Comparison of ENCODE assay signal across 8 mouse cellular contexts in genomic region chr5:31153516-31154151, GRCm38 (mm10). TPM values are rescaled to one million over a fixed set of nuclear protein-coding genes. Genes with fewer than 3 reads are reported as not detected.
DNase-seq lines count a peak whose midpoint lies in the region; ATAC-seq and TF ChIP-seq lines count a peak whose summit lies in the region.

No protein-coding gene starts in this region.

- no peak for ATAC-seq in embryonic facial prominence, embryonic 12.5 days (ENCODE audit: insufficient number of reproducible peaks, insufficient read depth, low FRiP score, low TSS enrichment)
- no peak; the same call in 1 of the 2 replicates for ATAC-seq in heart, embryonic 13.5 days (ENCODE audit: extremely low read depth, insufficient number of reproducible peaks, low FRiP score, low TSS enrichment)
- no peak for ATAC-seq in limb, embryonic 14.5 days (ENCODE audit: low FRiP score, low read depth)
- peak; percentile 30; the same call in 1 of the 2 replicates for ATAC-seq in neural tube, embryonic 13.5 days (ENCODE audit: low read depth)

- no peak for TF ChIP-seq POLR2A in limb, embryonic 14.5 days (IDR thresholded peaks at IDR 0.05; ENCODE audit: borderline replicate concordance, extremely low read depth, insufficient read depth, insufficient read length)

- no peaks in the 10 kb centered on the region for H3K9me3 ChIP-seq in embryonic facial prominence, embryonic 12.5 days
- H3K9me3 ChIP-seq in heart, embryonic 13.5 days: no peaks in the 10 kb centered on the region
- H3K9me3 ChIP-seq in limb, embryonic 14.5 days (ENCODE audit: control insufficient read depth, low read length): no peaks in the 10 kb centered on the region
- no peaks in the 10 kb centered on the region for H3K9me3 ChIP-seq in neural tube, embryonic 13.5 days

- 38% methylated on average over 6 of the region's 6 CpGs for WGBS in embryonic facial prominence, embryonic 12.5 days
- 27% methylated on average over 6 of the region's 6 CpGs for WGBS in heart, embryonic 13.5 days
- WGBS in limb, embryonic 14.5 days: 46% methylated on average over 6 of the region's 6 CpGs
- WGBS in neural tube, embryonic 13.5 days: 36% methylated on average over 6 of the region's 6 CpGs

- H3K9ac ChIP-seq in embryonic facial prominence, embryonic 12.5 days: peak overlapping the region; percentile 59
- H3K9ac ChIP-seq in heart, embryonic 13.5 days: peak overlapping the region; percentile 85
- peak overlapping the region; percentile 53 for H3K9ac ChIP-seq in limb, embryonic 14.5 days (ENCODE audit: low read depth, low read length, severe bottlenecking)
- peak overlapping the region; percentile 83 for H3K9ac ChIP-seq in neural tube, embryonic 13.5 days

- H3K27ac ChIP-seq in embryonic facial prominence, embryonic 12.5 days: peak overlapping the region; percentile 79; the same call in 1 of the 2 replicates
- H3K27ac ChIP-seq in heart, embryonic 13.5 days (replicated peaks): peak overlapping the region; percentile 70
- no peak overlapping the region for H3K27ac ChIP-seq in limb, embryonic 14.5 days (replicated peaks; ENCODE audit: low read depth, low read length)
- peak overlapping the region; percentile 75; the same call in 1 of the 2 replicates for H3K27ac ChIP-seq in neural tube, embryonic 13.5 days (replicated peaks)

- no peaks in the 10 kb centered on the region for H3K27me3 ChIP-seq in embryonic facial prominence, embryonic 12.5 days
- no peaks in the 10 kb centered on the region for H3K27me3 ChIP-seq in heart, embryonic 13.5 days (replicated peaks)
- H3K27me3 ChIP-seq in limb, embryonic 14.5 days (ENCODE audit: control insufficient read depth, insufficient read depth, low read length): no peaks in the 10 kb centered on the region
- no peaks in the 10 kb centered on the region for H3K27me3 ChIP-seq in neural tube, embryonic 13.5 days

- H3K4me1 ChIP-seq in embryonic facial prominence, embryonic 12.5 days: peaks cover 10% of the 10 kb centered on the region
- H3K4me1 ChIP-seq in heart, embryonic 13.5 days: peaks cover 22% of the 10 kb centered on the region
- peaks cover 5% of the 10 kb centered on the region; the same call in 1 of the 2 replicates for H3K4me1 ChIP-seq in limb, embryonic 14.5 days (ENCODE audit: control insufficient read depth, insufficient read depth, low read length)
- peaks cover 18% of the 10 kb centered on the region for H3K4me1 ChIP-seq in neural tube, embryonic 13.5 days (replicated peaks)

- H3K4me2 ChIP-seq in embryonic facial prominence, embryonic 12.5 days (replicated peaks): peak overlapping the region; percentile 85
- H3K4me2 ChIP-seq in heart, embryonic 13.5 days: peak overlapping the region; percentile 95
- peak overlapping the region; percentile 60 for H3K4me2 ChIP-seq in limb, embryonic 14.5 days (replicated peaks; ENCODE audit: low read depth, low read length, severe bottlenecking)
- peak overlapping the region; percentile 86 for H3K4me2 ChIP-seq in neural tube, embryonic 13.5 days

- DNase-seq in cerebellum, postnatal 10 days: peak; percentile 28 to 45
- no peak for DNase-seq in cerebellum, adult 9-10 months
- no peak for DNase-seq in limb, embryonic 14.5 days (ENCODE audit: low spot score)
- no peak for DNase-seq in right cerebral cortex, postnatal 4 days
- DNase-seq in embryo, embryonic 10.5 days (ENCODE audit: low spot score): no peak

- H3K36me3 ChIP-seq in embryonic facial prominence, embryonic 12.5 days: peaks cover 40% of the 10 kb centered on the region
- H3K36me3 ChIP-seq in heart, embryonic 13.5 days: peaks cover 45% of the 10 kb centered on the region
- H3K36me3 ChIP-seq in limb, embryonic 14.5 days (ENCODE audit: control insufficient read depth, insufficient read depth, low read length): peaks cover 30% of the 10 kb centered on the region
- peaks cover 30% of the 10 kb centered on the region for H3K36me3 ChIP-seq in neural tube, embryonic 13.5 days

- peak overlapping the region; percentile 54 for H3K4me3 ChIP-seq in embryonic facial prominence, embryonic 12.5 days
- H3K4me3 ChIP-seq in heart, embryonic 13.5 days: peak overlapping the region; percentile 78
- H3K4me3 ChIP-seq in limb, embryonic 14.5 days (replicated peaks; ENCODE audit: low read length): peak overlapping the region; percentile 51
- peak overlapping the region; percentile 67 for H3K4me3 ChIP-seq in neural tube, embryonic 13.5 days

RNA-seq across cellular contexts. Expression of gene Mpv17, which starts 0.4 kb away (rescaled TPM):
- 64.8 and 72.0 TPM in 2 replicates for polyA plus RNA-seq in embryonic facial prominence, embryonic 12.5 days (2016; fragmentation: Nextera tagmentation; extraction: Ambion mirVana)
- 68.0 and 89.4 TPM in 2 replicates for polyA plus RNA-seq in heart, embryonic 13.5 days (2015; fragmentation: Nextera tagmentation; extraction: Ambion mirVana)
- 78.5 and 103 TPM in 2 replicates for polyA plus RNA-seq in limb, embryonic 14.5 days (2012; rRNA removed)
- 49.4 and 61.8 TPM in 2 replicates for polyA plus RNA-seq in limb, embryonic 14.5 days (2014; fragmentation: Nextera tagmentation; extraction: Ambion mirVana)
- 50.4 and 55.5 TPM in 2 replicates for polyA plus RNA-seq in neural tube, embryonic 13.5 days (2015; fragmentation: Nextera tagmentation; extraction: Ambion mirVana)

RNA-seq across cellular contexts. Expression of gene Ucn, which starts 15.0 kb away (rescaled TPM):
- polyA plus RNA-seq in embryonic facial prominence, embryonic 12.5 days (2016; fragmentation: Nextera tagmentation; extraction: Ambion mirVana): not detected in 2 replicates
- 0.45 TPM in 1 of 2 replicates, not detected in the other for polyA plus RNA-seq in heart, embryonic 13.5 days (2015; fragmentation: Nextera tagmentation; extraction: Ambion mirVana)
- 0.16 TPM in 1 of 2 replicates, not detected in the other for polyA plus RNA-seq in limb, embryonic 14.5 days (2012; rRNA removed)
- polyA plus RNA-seq in limb, embryonic 14.5 days (2014; fragmentation: Nextera tagmentation; extraction: Ambion mirVana): 0.46 TPM in 1 of 2 replicates, not detected in the other
- not detected in 2 replicates for polyA plus RNA-seq in neural tube, embryonic 13.5 days (2015; fragmentation: Nextera tagmentation; extraction: Ambion mirVana)

RNA-seq across cellular contexts. Expression of gene Gm29609, which starts 26.1 kb away (rescaled TPM):
- polyA plus RNA-seq in embryonic facial prominence, embryonic 12.5 days (2016; fragmentation: Nextera tagmentation; extraction: Ambion mirVana): 1.3 and 2.3 TPM in 2 replicates
- 0.46 and 2.6 TPM in 2 replicates for polyA plus RNA-seq in heart, embryonic 13.5 days (2015; fragmentation: Nextera tagmentation; extraction: Ambion mirVana)
- 3.9 and 4.3 TPM in 2 replicates for polyA plus RNA-seq in limb, embryonic 14.5 days (2012; rRNA removed)
- polyA plus RNA-seq in limb, embryonic 14.5 days (2014; fragmentation: Nextera tagmentation; extraction: Ambion mirVana): 0.70 and 0.96 TPM in 2 replicates
- polyA plus RNA-seq in neural tube, embryonic 13.5 days (2015; fragmentation: Nextera tagmentation; extraction: Ambion mirVana): 0.71 and 1.3 TPM in 2 replicates

RNA-seq across cellular contexts. Expression of gene Gtf3c2, which starts 26.3 kb away (rescaled TPM):
- 95.9 and 104 TPM in 2 replicates for polyA plus RNA-seq in embryonic facial prominence, embryonic 12.5 days (2016; fragmentation: Nextera tagmentation; extraction: Ambion mirVana)
- polyA plus RNA-seq in heart, embryonic 13.5 days (2015; fragmentation: Nextera tagmentation; extraction: Ambion mirVana): 45.3 and 47.8 TPM in 2 replicates
- 130 and 143 TPM in 2 replicates for polyA plus RNA-seq in limb, embryonic 14.5 days (2012; rRNA removed)
- polyA plus RNA-seq in limb, embryonic 14.5 days (2014; fragmentation: Nextera tagmentation; extraction: Ambion mirVana): 47.1 and 66.2 TPM in 2 replicates
- 65.7 and 69.4 TPM in 2 replicates for polyA plus RNA-seq in neural tube, embryonic 13.5 days (2015; fragmentation: Nextera tagmentation; extraction: Ambion mirVana)

RNA-seq across cellular contexts. Expression of gene Trim54, which starts 37.1 kb away (rescaled TPM):
- polyA plus RNA-seq in embryonic facial prominence, embryonic 12.5 days (2016; fragmentation: Nextera tagmentation; extraction: Ambion mirVana): 1.4 and 1.7 TPM in 2 replicates
- polyA plus RNA-seq in heart, embryonic 13.5 days (2015; fragmentation: Nextera tagmentation; extraction: Ambion mirVana): 10.7 and 13.9 TPM in 2 replicates
- polyA plus RNA-seq in limb, embryonic 14.5 days (2012; rRNA removed): 8.1 and 8.7 TPM in 2 replicates
- polyA plus RNA-seq in limb, embryonic 14.5 days (2014; fragmentation: Nextera tagmentation; extraction: Ambion mirVana): 4.9 and 6.2 TPM in 2 replicates
- polyA plus RNA-seq in neural tube, embryonic 13.5 days (2015; fragmentation: Nextera tagmentation; extraction: Ambion mirVana): 0.40 and 0.62 TPM in 2 replicates

Comparison
In these comparisons a context has a peak if more than half of its experiments do, and no peak if none do; other contexts are left out.
1. DNase-seq: peak in cerebellum, postnatal 10 days (2 of 2); none in cerebellum, adult 9-10 months (single experiment), limb, embryonic 14.5 days (single experiment), right cerebral cortex, postnatal 4 days (single experiment) and embryo, embryonic 10.5 days (single experiment).
2. Peak in every context shown above with its lines, with median percentiles within 50 percentile points of each other: H3K4me2 ChIP-seq, H3K4me3 ChIP-seq and H3K9ac ChIP-seq.